ENCODE assay signal across 13 mouse cellular contexts in the genomic region with DNA sequence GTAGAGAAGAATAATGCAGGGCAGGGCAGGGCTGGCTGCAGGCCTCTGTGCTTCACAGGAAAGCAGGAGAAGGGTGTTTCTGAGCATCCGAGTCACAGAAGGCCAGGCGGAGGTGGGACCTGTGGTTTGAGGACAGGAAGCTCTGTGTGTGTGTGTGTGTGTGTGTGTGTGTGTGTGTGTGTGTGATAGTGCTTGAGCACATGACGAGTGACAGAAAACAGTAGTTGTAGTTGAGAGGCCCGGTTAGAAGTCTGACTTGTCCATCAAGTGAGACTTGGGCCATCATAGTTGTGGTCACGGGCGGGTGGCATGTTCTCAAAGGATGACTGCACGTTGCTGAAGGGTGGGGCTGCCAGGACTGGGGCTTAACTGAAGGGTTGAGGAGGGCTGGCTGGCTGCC. TPM values are rescaled to one million over a fixed set of nuclear protein-coding genes. Genes with fewer than 3 reads are reported as not detected.
A peak's percentile ranks its signal among the peaks of the same experiment; 100 is the strongest.
DNase-seq lines count a peak whose midpoint lies in the region; ATAC-seq lines count a peak whose summit lies in the region.
"Had no signal": no experiment of that assay in that cellular context is flagged by ENCODE, and none has a peak within 500 bp of the region (broad histone marks: within the 10 kb centered on the region; RNA-seq: fewer than 3 reads in every experiment).

No protein-coding gene starts in this region.

- H3K36me3 ChIP-seq in kidney, embryonic 16.5 days (ENCODE audit: insufficient read depth, low read length) = peaks cover 71% of the 10 kb centered on the region
- peaks cover 38% of the 10 kb centered on the region for H3K36me3 ChIP-seq in midbrain, embryonic 11.5 days (ENCODE audit: control insufficient read depth, insufficient read depth, low read length)

- H3K9ac ChIP-seq in kidney, embryonic 16.5 days (replicated peaks; ENCODE audit: low read length) = no peak overlapping the region
- no peak overlapping the region for H3K9ac ChIP-seq in midbrain, embryonic 11.5 days (ENCODE audit: low read length)
- H3K9ac ChIP-seq: hindbrain, embryonic 12.5 days; neural tube, embryonic 12.5 days had no signal

- no peak overlapping the region for H3K4me3 ChIP-seq in kidney, embryonic 16.5 days (ENCODE audit: low read length)
- no peak overlapping the region for H3K4me3 ChIP-seq in midbrain, embryonic 11.5 days (ENCODE audit: low read depth, low read length)
- H3K4me3 ChIP-seq: hindbrain, embryonic 12.5 days; neural tube, embryonic 12.5 days had no signal

- H3K4me2 ChIP-seq in kidney, embryonic 16.5 days (replicated peaks; ENCODE audit: low read depth, low read length) = no peak overlapping the region
- H3K4me2 ChIP-seq in midbrain, embryonic 11.5 days = no peak overlapping the region
- H3K4me2 ChIP-seq: hindbrain, embryonic 12.5 days; neural tube, embryonic 12.5 days had no signal

- ATAC-seq in kidney, embryonic 16.5 days (ENCODE audit: low FRiP score, low TSS enrichment) = no peak
- ATAC-seq in megakaryocyte, adult 5-6 weeks (ENCODE audit: poor library complexity, severe bottlenecking) = peak; percentile 87
- ATAC-seq in midbrain, embryonic 11.5 days (ENCODE audit: low FRiP score) = no peak

- H3K27ac ChIP-seq in kidney, embryonic 16.5 days (ENCODE audit: low read length) = 0 out of 2 replicates have a peak overlapping the region, but pooled peaks have one; percentile 36
- H3K27ac ChIP-seq in midbrain, embryonic 11.5 days (ENCODE audit: low read depth, low read length) = no peak overlapping the region
- H3K27ac ChIP-seq: hindbrain, embryonic 12.5 days; neural tube, embryonic 12.5 days had no signal

- 69% methylated on average over 7 of the region's 7 CpGs for WGBS in kidney, embryonic 16.5 days
- WGBS in midbrain, embryonic 11.5 days = 84% methylated on average over 7 of the region's 7 CpGs

- no peaks in the 10 kb centered on the region for H3K27me3 ChIP-seq in kidney, embryonic 16.5 days (ENCODE audit: insufficient read depth, low read length)
- no peaks in the 10 kb centered on the region for H3K27me3 ChIP-seq in midbrain, embryonic 11.5 days (ENCODE audit: control insufficient read depth, insufficient read depth, low read length)
- H3K27me3 ChIP-seq: hindbrain, embryonic 12.5 days; neural tube, embryonic 12.5 days had no signal

- DNase-seq in kidney, postnatal 14 days = no peak
- peak; percentile 2 for DNase-seq in fibroblast of lung, adult 2 months (ENCODE audit: low read depth)
- DNase-seq in thymus, postnatal 0 days (ENCODE audit: low spot score) = peak; percentile 49
- DNase-seq in cerebellum, postnatal 10 days = no peak
- no peak for DNase-seq in midbrain, embryonic 11.5 days (ENCODE audit: low spot score, missing footprints)
- no peak for DNase-seq in gastrocnemius, postnatal 4 days (ENCODE audit: low spot score in 2 of 2)

- H3K9me3 ChIP-seq in kidney, embryonic 16.5 days (ENCODE audit: low read length) = no peaks in the 10 kb centered on the region
- H3K9me3 ChIP-seq in midbrain, embryonic 11.5 days (ENCODE audit: control insufficient read depth, low read length) = no peaks in the 10 kb centered on the region
- H3K9me3 ChIP-seq: hindbrain, embryonic 12.5 days; neural tube, embryonic 12.5 days had no signal

- peaks cover 7% of the 10 kb centered on the region; the same call in 1 of the 2 replicates for H3K4me1 ChIP-seq in kidney, embryonic 16.5 days (ENCODE audit: insufficient read depth, low read length)
- no peaks in the 10 kb centered on the region for H3K4me1 ChIP-seq in midbrain, embryonic 11.5 days (ENCODE audit: control insufficient read depth, insufficient read depth, low read length)
- H3K4me1 ChIP-seq: hindbrain, embryonic 12.5 days; neural tube, embryonic 12.5 days had no signal

RNA-seq across cellular contexts. Expression of a gene that starts 16.1 kb away (rescaled TPM):
- polyA plus RNA-seq in kidney, embryonic 16.5 days (2015; fragmentation: Nextera tagmentation; extraction: Ambion mirVana) = 62.9 and 69.8 TPM in 2 replicates
- total RNA-seq in megakaryocyte, adult 5-6 weeks (2015) = 68.3 and 70.4 TPM in 2 replicates
- 65.5 and 77.5 TPM in 2 replicates for total RNA-seq in megakaryocyte, adult 5-6 weeks (2017)
- polyA plus RNA-seq in thymus, postnatal 0 days (2015; fragmentation: Nextera tagmentation; extraction: Ambion mirVana) = 52.4 and 59.1 TPM in 2 replicates
- polyA plus RNA-seq in midbrain, embryonic 11.5 days (2014; fragmentation: Nextera tagmentation; extraction: Ambion mirVana) = 72.5 and 77.2 TPM in 2 replicates
- total RNA-seq in gastrocnemius, postnatal 4 days (2021) = 10 to 100 TPM; 42.9 to 65.7 TPM

RNA-seq across cellular contexts. Expression of a gene that starts 35.3 kb away (rescaled TPM):
- polyA plus RNA-seq in kidney, embryonic 16.5 days (2015; fragmentation: Nextera tagmentation; extraction: Ambion mirVana) = not detected in 2 replicates
- not detected in 2 replicates for total RNA-seq in megakaryocyte, adult 5-6 weeks (2015)
- not detected in 2 replicates for total RNA-seq in megakaryocyte, adult 5-6 weeks (2017)
- not detected in 2 replicates for polyA plus RNA-seq in thymus, postnatal 0 days (2015; fragmentation: Nextera tagmentation; extraction: Ambion mirVana)
- polyA plus RNA-seq in midbrain, embryonic 11.5 days (2014; fragmentation: Nextera tagmentation; extraction: Ambion mirVana) = not detected in 2 replicates
- total RNA-seq in gastrocnemius, postnatal 4 days (2021) = not detected
- total RNA-seq: ES-E14 had no signal
- polyA plus RNA-seq: hindbrain, embryonic 12.5 days; limb, embryonic 11.5 days; neural tube, embryonic 12.5 days; urinary bladder, adult 2 months had no signal

RNA-seq across cellular contexts. Expression of a gene that starts 54.8 kb away (rescaled TPM):
- 22.0 and 31.7 TPM in 2 replicates for polyA plus RNA-seq in kidney, embryonic 16.5 days (2015; fragmentation: Nextera tagmentation; extraction: Ambion mirVana)
- 0.31 and 0.87 TPM in 2 replicates for total RNA-seq in megakaryocyte, adult 5-6 weeks (2015)
- 0.88 and 0.98 TPM in 2 replicates for total RNA-seq in megakaryocyte, adult 5-6 weeks (2017)
- 5.5 TPM in 2 replicates for polyA plus RNA-seq in thymus, postnatal 0 days (2015; fragmentation: Nextera tagmentation; extraction: Ambion mirVana)
- polyA plus RNA-seq in midbrain, embryonic 11.5 days (2014; fragmentation: Nextera tagmentation; extraction: Ambion mirVana) = 4.6 and 4.9 TPM in 2 replicates
- total RNA-seq in gastrocnemius, postnatal 4 days (2021) = 1 to 10 TPM; 6.6 to 7.4 TPM

Comparison
In these comparisons a context has a peak if more than half of its experiments do, and no peak if none do; other contexts are left out.
1. DNase-seq: peak in fibroblast of lung, adult 2 months (single experiment) and thymus, postnatal 0 days (single experiment); none in kidney, postnatal 14 days (single experiment), cerebellum, postnatal 10 days (0 of 2), midbrain, embryonic 11.5 days (single experiment) and gastrocnemius, postnatal 4 days (0 of 2).